Mouse (Mus musculus) stomach, postnatal 0 days (tissue): Measurements from ENCODE around the gene Akap3.

Experiments
- CTCF ChIP-seq: IDR thresholded peaks from 2 replicates; pipeline ENCODE4 v1.5.1; 2016; ENCODE audit warnings: antibody characterized with exemption, low read depth, mild to moderate bottlenecking, moderate library complexity
- EP300 ChIP-seq: optimal IDR thresholded peaks from 2 replicates; pipeline ENCODE3; 2016; ENCODE audit warnings: antibody characterized with exemption

GRCm38 (mm10) chr6:126815206-126815750, 37.6 kb upstream of the Akap3 start:
- TF ChIP-seq CTCF (no peak), EP300 (no peak)
